Mouse (Mus musculus): Measurements from ENCODE around the gene Gm43518.

GRCm38 (mm10) chr5:123891669-123892068 is 35.5 kb upstream of the Gm43518 start:
- no peak for TF ChIP-seq GATA1 (IDR thresholded peaks at IDR 0.05; ENCODE audit: low read length)
- no peak for TF ChIP-seq TAL1 (IDR thresholded peaks at IDR 0.05; ENCODE audit: low read length)
